Mouse (Mus musculus): ENCODE measurements around the gene Tsks. TPM values are rescaled to one million over a fixed set of nuclear protein-coding genes. Genes with fewer than 3 reads are reported as not detected.
A peak's percentile ranks its signal among the peaks of the same experiment; 100 is the strongest.

Gene Tsks
- polyA plus RNA-seq (2016; fragmentation: Nextera tagmentation; extraction: Ambion mirVana): 0.14 and 0.30 TPM in 2 replicates

GRCm38 (mm10) chr7:44942904-44943303 lies at the start of gene Tsks:
Gene Tsks (plus strand): TSS chr7:44943204.
- WGBS: 85% methylated on average over 7 of the region's 7 CpGs
- DNase-seq (ENCODE audit: low spot score): no peak
- Histone ChIP-seq H3K9me3 (no peaks in the 10 kb centered on the region), H3K27ac (replicated peaks) (no peak within 1 kb of the TSS), H3K36me3 (replicated peaks) (no peaks in the 10 kb centered on the region), H3K27me3 (replicated peaks; ENCODE audit: low read depth, poor library complexity, severe bottlenecking) (peaks cover under 1% of the 10 kb centered on the region; the same call in 1 of the 2 replicates), H3K4me3 (0 out of 2 replicates have a peak within 1 kb of the TSS, but pooled peaks have one; percentile 11), H3K4me1 (no peaks in the 10 kb centered on the region)

- Histone ChIP-seq H3K9me3 (no peaks in the 10 kb centered on the region), H3K4me3 (no peak overlapping the region), H3K4me1 (peaks cover 60% of the 10 kb centered on the region), H3K27me3 (replicated peaks; ENCODE audit: low read depth, poor library complexity, severe bottlenecking) (no peaks in the 10 kb centered on the region), H3K36me3 (replicated peaks) (peaks cover 26% of the 10 kb centered on the region), H3K27ac (replicated peaks) (no peak overlapping the region)
- WGBS: 87% methylated on average over 3 of the region's 3 CpGs
- no peak for DNase-seq (ENCODE audit: low spot score)
These were observed 48.8 kb upstream of the Tsks start for GRCm38 (mm10) chr7:44894175-44894574.

DNA sequence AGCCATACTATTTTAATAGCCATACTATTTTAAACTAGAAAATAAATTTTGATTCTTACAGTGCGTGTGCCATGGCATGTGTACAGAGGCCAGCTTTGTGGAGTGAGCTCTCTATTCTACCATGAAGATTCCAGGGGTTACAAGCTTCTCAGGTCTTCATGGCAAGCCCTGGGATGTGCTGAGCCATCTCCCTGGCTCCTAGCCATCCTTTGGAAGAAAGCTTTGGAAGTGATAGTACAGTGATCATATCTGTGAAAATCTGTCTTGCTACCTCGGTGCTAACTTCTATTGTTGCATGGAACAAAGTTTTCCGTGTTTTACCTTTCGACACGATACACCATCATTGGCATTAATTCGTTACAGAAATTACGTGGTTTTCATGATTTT lies 47.8 kb upstream of the Tsks start:
- peaks cover 61% of the 10 kb centered on the region for H3K4me1 ChIP-seq
- 69% methylated on average over 7 of the region's 7 CpGs for WGBS
- no peaks in the 10 kb centered on the region for H3K27me3 ChIP-seq (replicated peaks; ENCODE audit: low read depth, poor library complexity, severe bottlenecking)
- peaks cover 28% of the 10 kb centered on the region for H3K36me3 ChIP-seq (replicated peaks)
- peak overlapping the region; percentile 87 for H3K27ac ChIP-seq (replicated peaks)
- H3K4me3 ChIP-seq: peak overlapping the region; percentile 67
- no peaks in the 10 kb centered on the region for H3K9me3 ChIP-seq
- DNase-seq (ENCODE audit: low spot score): no peak

DNA sequence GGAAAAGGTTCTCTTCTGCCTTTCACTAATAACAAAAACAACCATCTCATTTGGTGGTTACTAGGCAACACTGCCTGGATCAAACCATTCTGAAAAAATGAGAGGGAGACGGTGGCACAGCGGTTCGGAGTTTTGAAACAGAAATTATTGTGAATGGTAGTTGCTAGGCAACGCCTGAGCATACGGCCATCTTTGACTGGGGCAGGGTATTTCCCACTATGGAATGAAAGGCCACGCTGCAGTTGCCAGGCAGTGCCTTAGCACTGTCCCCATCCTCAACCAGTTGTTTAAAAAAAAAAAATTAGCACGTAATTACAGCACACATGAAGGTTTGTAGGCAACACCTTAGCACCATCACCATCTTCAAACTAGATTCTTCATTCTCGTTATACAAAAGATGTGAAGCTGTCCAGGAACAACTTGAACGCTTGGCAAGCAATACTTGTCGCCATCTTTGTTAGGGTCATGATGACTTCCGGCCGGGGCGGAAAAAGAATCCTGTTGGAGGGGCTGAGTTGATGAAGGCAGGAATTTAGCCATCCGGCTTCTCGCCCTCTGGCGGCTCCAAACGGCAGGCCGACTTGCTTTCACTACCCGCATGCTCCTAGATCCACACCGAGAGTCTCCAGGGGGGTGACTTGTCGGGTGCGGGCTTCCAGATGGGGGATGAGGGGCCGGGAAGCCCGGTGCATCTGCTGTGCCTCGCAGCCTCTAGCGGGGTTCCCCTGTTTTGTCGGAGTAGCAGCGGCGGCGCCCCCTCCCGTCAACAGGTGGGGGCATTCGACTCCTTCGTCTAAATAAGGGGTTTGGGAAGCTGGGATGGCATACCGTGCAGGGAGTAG lies 47.2 kb upstream of the Tsks start, which contains the start of gene Fuz:
Fuz (plus strand) TSS at position 487 of the 842 bp plus-strand sequence.
- 2% methylated on average over 34 of the region's 34 CpGs for WGBS
- DNase-seq (ENCODE audit: low spot score): peak; percentile 93
- Histone ChIP-seq H3K27ac (replicated peaks) (peak within 1 kb of the TSS; percentile 87), H3K4me1 (peaks cover 60% of the 10 kb centered on the region), H3K4me3 (peak within 1 kb of the TSS; percentile 67), H3K36me3 (replicated peaks) (peaks cover 28% of the 10 kb centered on the region), H3K9me3 (no peaks in the 10 kb centered on the region), H3K27me3 (replicated peaks; ENCODE audit: low read depth, poor library complexity, severe bottlenecking) (no peaks in the 10 kb centered on the region)

GRCm38 (mm10) chr7:44896499-44896898 lies 46.5 kb upstream of the Tsks start:
- Histone ChIP-seq H3K36me3 (replicated peaks) (peaks cover 33% of the 10 kb centered on the region), H3K27ac (replicated peaks) (peak overlapping the region; percentile 87), H3K27me3 (replicated peaks; ENCODE audit: low read depth, poor library complexity, severe bottlenecking) (no peaks in the 10 kb centered on the region), H3K4me1 (peaks cover 60% of the 10 kb centered on the region), H3K4me3 (peak overlapping the region; percentile 67), H3K9me3 (no peaks in the 10 kb centered on the region)
- 43% methylated on average over 10 of the region's 10 CpGs for WGBS
- no peak for DNase-seq (ENCODE audit: low spot score)

DNA sequence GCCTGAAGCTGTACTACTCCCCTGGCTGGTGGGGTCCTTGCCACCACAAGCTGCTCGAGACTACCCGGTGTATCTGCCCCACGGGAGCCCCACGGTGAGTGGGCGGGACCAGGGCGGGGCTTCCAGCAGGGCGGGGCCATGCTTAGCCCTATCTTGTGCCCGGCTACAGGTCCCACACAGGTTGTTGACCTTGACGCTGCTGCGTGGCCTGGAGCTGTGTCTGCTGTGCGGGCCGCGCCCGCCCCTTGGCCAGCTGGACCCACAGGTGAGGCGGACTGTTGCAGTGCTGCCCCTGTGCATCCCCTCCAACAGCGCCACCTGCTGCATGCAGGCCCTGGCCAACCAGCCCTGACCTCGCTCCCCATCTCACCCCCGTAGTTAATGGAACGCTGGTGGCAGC lies 44.4 kb upstream of the Tsks start:
- H3K4me1 ChIP-seq: peaks cover 58% of the 10 kb centered on the region
- no peaks in the 10 kb centered on the region for H3K9me3 ChIP-seq
- peak overlapping the region; percentile 19 for H3K4me3 ChIP-seq
- peak; percentile 45 for DNase-seq (ENCODE audit: low spot score)
- peaks cover 54% of the 10 kb centered on the region for H3K36me3 ChIP-seq (replicated peaks)
- no peaks in the 10 kb centered on the region for H3K27me3 ChIP-seq (replicated peaks; ENCODE audit: low read depth, poor library complexity, severe bottlenecking)
- peak overlapping the region; percentile 40; the same call in 1 of the 2 replicates for H3K27ac ChIP-seq (replicated peaks)
- 43% methylated on average over 19 of the region's 19 CpGs for WGBS

DNA sequence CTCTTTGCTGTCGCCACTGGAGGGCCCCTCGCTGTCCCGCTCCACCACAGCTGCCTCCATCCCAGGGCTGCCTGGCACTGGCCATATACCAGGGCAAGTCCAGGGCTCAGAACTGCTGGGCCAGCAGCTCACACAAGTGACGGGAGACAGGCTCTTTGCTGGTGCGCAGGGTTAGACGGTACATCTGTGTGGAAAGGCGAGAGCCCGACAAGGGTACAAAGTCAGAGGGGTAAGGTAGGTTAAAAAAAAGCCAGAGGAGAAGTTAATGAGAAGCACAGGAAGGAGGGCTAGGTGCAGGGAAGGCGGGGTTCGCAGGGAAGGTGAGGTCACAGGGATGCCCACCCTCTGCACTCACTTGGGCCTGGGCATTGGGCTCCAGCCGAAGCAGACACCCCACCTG lies 42.4 kb upstream of the Tsks start:
- peaks cover 50% of the 10 kb centered on the region for H3K4me1 ChIP-seq
- no peak for DNase-seq (ENCODE audit: low spot score)
- WGBS: 90% methylated on average over 11 of the region's 11 CpGs
- H3K27ac ChIP-seq (replicated peaks): peak overlapping the region; percentile 73; the same call in 1 of the 2 replicates
- no peaks in the 10 kb centered on the region for H3K9me3 ChIP-seq
- peak overlapping the region; percentile 52; the same call in 1 of the 2 replicates for H3K4me3 ChIP-seq
- H3K36me3 ChIP-seq (replicated peaks): peaks cover 74% of the 10 kb centered on the region
- H3K27me3 ChIP-seq (replicated peaks; ENCODE audit: low read depth, poor library complexity, severe bottlenecking): no peaks in the 10 kb centered on the region

GRCm38 (mm10) chr7:44901230-44901722 lies 41.7 kb upstream of the Tsks start:
- H3K9me3 ChIP-seq: no peaks in the 10 kb centered on the region
- H3K36me3 ChIP-seq (replicated peaks): peaks cover 80% of the 10 kb centered on the region
- no peaks in the 10 kb centered on the region for H3K27me3 ChIP-seq (replicated peaks; ENCODE audit: low read depth, poor library complexity, severe bottlenecking)
- H3K27ac ChIP-seq (replicated peaks): peak overlapping the region; percentile 73
- DNase-seq (ENCODE audit: low spot score): peak; percentile 87
- 17% methylated on average over 21 of the region's 21 CpGs for WGBS
- peaks cover 48% of the 10 kb centered on the region for H3K4me1 ChIP-seq
- H3K4me3 ChIP-seq: peak overlapping the region; percentile 52

GRCm38 (mm10) chr7:44905430-44905829 lies 37.6 kb upstream of the Tsks start:
- Histone ChIP-seq H3K27ac (replicated peaks) (no peak overlapping the region), H3K4me3 (no peak overlapping the region), H3K27me3 (replicated peaks; ENCODE audit: low read depth, poor library complexity, severe bottlenecking) (no peaks in the 10 kb centered on the region), H3K9me3 (no peaks in the 10 kb centered on the region), H3K4me1 (peaks cover 18% of the 10 kb centered on the region), H3K36me3 (replicated peaks) (peaks cover 100% of the 10 kb centered on the region)
- WGBS: 95% methylated on average over 20 of the region's 20 CpGs
- no peak for DNase-seq (ENCODE audit: low spot score)

GRCm38 (mm10) chr7:44908706-44909476 lies 34.1 kb upstream of the Tsks start:
- H3K4me3 ChIP-seq: no peak overlapping the region
- peaks cover 99% of the 10 kb centered on the region for H3K36me3 ChIP-seq (replicated peaks)
- H3K27me3 ChIP-seq (replicated peaks; ENCODE audit: low read depth, poor library complexity, severe bottlenecking): no peaks in the 10 kb centered on the region
- no peaks in the 10 kb centered on the region for H3K9me3 ChIP-seq
- no peak overlapping the region for H3K27ac ChIP-seq (replicated peaks)
- 93% methylated on average over 15 of the region's 15 CpGs for WGBS
- DNase-seq (ENCODE audit: low spot score): no peak
- no peaks in the 10 kb centered on the region for H3K4me1 ChIP-seq

DNA sequence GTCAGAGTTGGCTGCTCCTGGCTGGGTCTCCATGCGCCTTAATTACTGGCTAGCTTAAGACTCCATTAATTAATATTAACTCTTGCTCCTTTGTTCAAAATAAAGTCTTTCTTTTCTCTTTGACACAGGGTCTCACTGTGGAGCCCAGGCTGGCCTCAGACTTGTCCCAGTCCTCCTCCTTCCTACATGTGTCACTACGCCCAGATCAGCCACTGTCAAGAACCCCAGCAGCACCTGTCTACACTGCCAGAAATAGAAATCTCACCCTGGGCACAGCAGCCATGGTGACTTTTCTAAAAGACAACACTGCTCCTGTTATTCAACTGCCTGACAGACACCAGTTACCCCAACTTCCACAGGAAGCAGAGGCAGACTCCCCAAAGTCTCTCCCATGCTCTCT lies 28.6 kb upstream of the Tsks start:
- no peaks in the 10 kb centered on the region for H3K9me3 ChIP-seq
- H3K27ac ChIP-seq (replicated peaks): no peak overlapping the region
- WGBS: 92% methylated on average over 2 of the region's 2 CpGs
- peaks cover 83% of the 10 kb centered on the region for H3K36me3 ChIP-seq (replicated peaks)
- no peak for DNase-seq (ENCODE audit: low spot score)
- no peaks in the 10 kb centered on the region for H3K27me3 ChIP-seq (replicated peaks; ENCODE audit: low read depth, poor library complexity, severe bottlenecking)
- no peaks in the 10 kb centered on the region for H3K4me1 ChIP-seq
- H3K4me3 ChIP-seq: no peak overlapping the region

GRCm38 (mm10) chr7:44915314-44915713 lies 27.7 kb upstream of the Tsks start:
- 93% methylated on average over 9 of the region's 9 CpGs for WGBS
- H3K9me3 ChIP-seq: no peaks in the 10 kb centered on the region
- no peak overlapping the region for H3K27ac ChIP-seq (replicated peaks)
- no peaks in the 10 kb centered on the region for H3K27me3 ChIP-seq (replicated peaks; ENCODE audit: low read depth, poor library complexity, severe bottlenecking)
- no peak for DNase-seq (ENCODE audit: low spot score)
- H3K4me1 ChIP-seq: no peaks in the 10 kb centered on the region
- peaks cover 82% of the 10 kb centered on the region for H3K36me3 ChIP-seq (replicated peaks)
- H3K4me3 ChIP-seq: no peak overlapping the region
